Comparison of ENCODE assay signal across 11 mouse cellular contexts in the genomic region with DNA sequence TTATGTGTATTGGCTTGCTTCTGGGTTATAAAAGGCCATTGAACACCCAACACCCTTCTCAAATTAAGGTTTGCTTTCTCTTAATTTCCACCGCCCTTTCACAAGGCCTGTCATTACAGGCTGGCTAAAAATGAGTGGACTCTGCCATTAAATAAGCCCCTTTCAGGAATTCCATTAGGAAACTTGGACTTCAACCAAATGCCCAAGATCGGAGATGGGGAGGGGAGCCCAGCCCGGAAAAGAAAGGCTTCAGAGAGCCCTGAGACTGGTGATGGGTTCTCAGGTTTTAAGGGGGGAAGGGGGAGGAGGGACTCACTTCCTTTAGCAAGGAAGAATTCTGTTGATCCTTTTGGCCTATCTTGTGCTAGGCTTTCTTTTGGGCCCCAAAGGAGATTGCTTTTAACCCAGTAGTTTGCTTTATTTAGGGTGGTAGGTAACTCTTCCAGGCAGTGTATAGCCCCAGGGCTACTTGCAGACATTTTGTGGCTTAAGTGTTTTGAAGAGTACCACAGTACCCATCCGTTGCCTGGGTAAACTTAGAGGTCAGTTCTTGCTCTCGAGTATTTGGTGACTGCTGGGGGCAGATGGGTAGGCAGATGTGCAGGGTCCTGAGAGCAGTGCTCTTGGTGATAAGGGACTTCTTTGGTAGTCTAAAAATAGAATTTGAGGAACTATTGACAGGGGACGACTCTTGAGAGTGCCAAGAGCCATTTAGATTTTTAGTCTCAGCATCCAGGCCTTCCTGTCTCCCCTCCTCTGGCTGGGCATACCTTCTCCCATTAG. TPM values are rescaled to one million over a fixed set of nuclear protein-coding genes. Genes with fewer than 3 reads are reported as not detected.
DNase-seq lines count a peak whose midpoint lies in the region; ATAC-seq lines count a peak whose summit lies in the region.
"Had no signal": no experiment of that assay in that cellular context is flagged by ENCODE, and none has a peak within 500 bp of the region (broad histone marks: within the 10 kb centered on the region; RNA-seq: fewer than 3 reads in every experiment).

No protein-coding gene starts in this region.

- no peak for ATAC-seq in heart, embryonic 11.5 days (replicated peaks; ENCODE audit: insufficient number of reproducible peaks, low FRiP score, low TSS enrichment)
- no peak for ATAC-seq in embryonic facial prominence, embryonic 13.5 days (ENCODE audit: insufficient number of reproducible peaks, insufficient read depth, low FRiP score, low TSS enrichment, low read depth)
- ATAC-seq in liver, embryonic 12.5 days = peak; percentile 26

- H3K9me3 ChIP-seq in heart, embryonic 11.5 days (replicated peaks; ENCODE audit: control insufficient read depth, low read length) = no peaks in the 10 kb centered on the region
- no peaks in the 10 kb centered on the region for H3K9me3 ChIP-seq in embryonic facial prominence, embryonic 13.5 days
- no peaks in the 10 kb centered on the region for H3K9me3 ChIP-seq in liver, embryonic 12.5 days (replicated peaks)
- H3K9me3 ChIP-seq: hindbrain, embryonic 12.5 days had no signal

- DNase-seq in heart, adult 18-20 months = no peak
- peak; percentile 69 for DNase-seq in 416B (ENCODE audit: low read depth)
- no peak for DNase-seq in testis, postnatal 10 days (ENCODE audit: low spot score)
- no peak for DNase-seq in ovary, postnatal 14 days (ENCODE audit: low spot score)
- no peak for DNase-seq in lung, adult 18-20 months
- DNase-seq: adrenal gland, adult 8-10 months had no signal

- H3K9ac ChIP-seq in heart, embryonic 11.5 days (ENCODE audit: low read depth, low read length) = no peak overlapping the region
- no peak overlapping the region for H3K9ac ChIP-seq in embryonic facial prominence, embryonic 13.5 days
- H3K9ac ChIP-seq in liver, embryonic 12.5 days = peak overlapping the region; percentile 15
- H3K9ac ChIP-seq: hindbrain, embryonic 12.5 days had no signal

- no peak overlapping the region for H3K4me3 ChIP-seq in heart, embryonic 11.5 days (ENCODE audit: low read depth, low read length)
- H3K4me3 ChIP-seq in embryonic facial prominence, embryonic 13.5 days = no peak overlapping the region
- H3K4me3 ChIP-seq in liver, embryonic 12.5 days = no peak overlapping the region
- H3K4me3 ChIP-seq: hindbrain, embryonic 12.5 days had no signal

- peak overlapping the region; percentile 8; the same call in 1 of the 2 replicates for H3K4me2 ChIP-seq in heart, embryonic 11.5 days
- H3K4me2 ChIP-seq in embryonic facial prominence, embryonic 13.5 days = no peak overlapping the region
- H3K4me2 ChIP-seq in liver, embryonic 12.5 days = peak overlapping the region; percentile 35
- H3K4me2 ChIP-seq: hindbrain, embryonic 12.5 days had no signal

- peak overlapping the region; percentile 77; the same call in 1 of the 2 replicates for H3K27ac ChIP-seq in heart, embryonic 11.5 days (ENCODE audit: low read depth, low read length)
- H3K27ac ChIP-seq in embryonic facial prominence, embryonic 13.5 days = peak overlapping the region; percentile 75
- H3K27ac ChIP-seq in liver, embryonic 12.5 days = peak overlapping the region; percentile 67; the same call in 1 of the 2 replicates

- H3K4me1 ChIP-seq in heart, embryonic 11.5 days (ENCODE audit: control insufficient read depth, insufficient read depth, low read length) = peaks cover 57% of the 10 kb centered on the region
- peaks cover 79% of the 10 kb centered on the region for H3K4me1 ChIP-seq in embryonic facial prominence, embryonic 13.5 days
- peaks cover 78% of the 10 kb centered on the region for H3K4me1 ChIP-seq in liver, embryonic 12.5 days

- WGBS in heart, embryonic 11.5 days (ENCODE audit: insufficient replicate concordance) = 21% methylated on average over 6 of the region's 6 CpGs
- WGBS in embryonic facial prominence, embryonic 13.5 days = 34% methylated on average over 6 of the region's 6 CpGs
- WGBS in liver, embryonic 12.5 days (ENCODE audit: insufficient replicate concordance) = 20% methylated on average over 6 of the region's 6 CpGs

- H3K27me3 ChIP-seq in heart, embryonic 11.5 days (ENCODE audit: control insufficient read depth, insufficient read depth, low read length) = no peaks in the 10 kb centered on the region
- no peaks in the 10 kb centered on the region for H3K27me3 ChIP-seq in embryonic facial prominence, embryonic 13.5 days
- no peaks in the 10 kb centered on the region; the same call in 1 of the 2 replicates for H3K27me3 ChIP-seq in liver, embryonic 12.5 days (replicated peaks)
- H3K27me3 ChIP-seq: hindbrain, embryonic 12.5 days had no signal

- H3K36me3 ChIP-seq in heart, embryonic 11.5 days (ENCODE audit: control insufficient read depth, insufficient read depth, low read length) = no peaks in the 10 kb centered on the region
- H3K36me3 ChIP-seq in embryonic facial prominence, embryonic 13.5 days = no peaks in the 10 kb centered on the region
- no peaks in the 10 kb centered on the region for H3K36me3 ChIP-seq in liver, embryonic 12.5 days
- H3K36me3 ChIP-seq: hindbrain, embryonic 12.5 days had no signal

RNA-seq across cellular contexts. Expression of a gene that starts 13.1 kb away (rescaled TPM):
- 4.6 and 6.4 TPM in 2 replicates for polyA plus RNA-seq in heart, embryonic 11.5 days (2014; fragmentation: Nextera tagmentation; extraction: Ambion mirVana)
- total RNA-seq in heart, adult 18-20 months (2021) = 1 to 10 TPM; 7.9 to 8.9 TPM
- polyA plus RNA-seq in embryonic facial prominence, embryonic 13.5 days (2015; fragmentation: Nextera tagmentation; extraction: Ambion mirVana) = 14.2 and 14.9 TPM in 2 replicates
- polyA plus RNA-seq in liver, embryonic 12.5 days (2016; fragmentation: Nextera tagmentation; extraction: Ambion mirVana) = 5.4 and 5.5 TPM in 2 replicates

RNA-seq across cellular contexts. Expression of a gene that starts 58.9 kb away (rescaled TPM):
- not detected in 2 replicates for polyA plus RNA-seq in heart, embryonic 11.5 days (2014; fragmentation: Nextera tagmentation; extraction: Ambion mirVana)
- total RNA-seq in heart, adult 18-20 months (2021) = not detected
- polyA plus RNA-seq in embryonic facial prominence, embryonic 13.5 days (2015; fragmentation: Nextera tagmentation; extraction: Ambion mirVana) = 5.7 TPM in 1 of 2 replicates, not detected in the other
- polyA plus RNA-seq in liver, embryonic 12.5 days (2016; fragmentation: Nextera tagmentation; extraction: Ambion mirVana) = 2.2 and 2.3 TPM in 2 replicates
- total RNA-seq: adrenal gland, adult 8-10 months had no signal
- polyA plus RNA-seq: hindbrain, embryonic 12.5 days; limb, embryonic 11.5 days had no signal
